Mouse (Mus musculus) hindbrain, embryonic 11.5 days (tissue): ENCODE results near the gene Tmem121. TPM values are rescaled to one million over a fixed set of nuclear protein-coding genes. Genes with fewer than 3 reads are reported as not detected.
"Not testable (repeated sequence)": the region's sequence is repeated elsewhere in the genome, so short reads cannot be mapped to it uniquely, and the experiment has no call there.

Experiments
- ATAC-seq: fragments of 200-750 bp; cut with Nextera tagmentation; 2 replicates; pipeline ENCODE4 v1.8.0; 2017; ENCODE audit warnings: mild to moderate bottlenecking, moderate TSS enrichment, moderate library complexity; ENCODE audit not compliant: low FRiP score
- DNase-seq: peaks from one replicate; pipeline ENCODE4 v3.0.0-alpha.2; 2015; ENCODE audit warnings: low spot score
- H3K27ac ChIP-seq: fragments of 300-500 bp; sonication (generic); 2 replicates; pipeline ENCODE4 v1.5.1; 2014; ENCODE audit warnings: mild to moderate bottlenecking, low read depth, low read length
- H3K27me3 ChIP-seq: fragments of 300-500 bp; sonication (generic); 2 replicates; pipeline ENCODE4 v1.6.1; 2014; ENCODE audit warnings: mild to moderate bottlenecking, low read length, moderate library complexity, mixed read lengths; ENCODE audit not compliant: control insufficient read depth, insufficient read depth
- H3K36me3 ChIP-seq: fragments of 300-500 bp; sonication (generic); 2 replicates; pipeline ENCODE4 v1.6.1; 2014; ENCODE audit warnings: mild to moderate bottlenecking, low read length, moderate library complexity, mixed read lengths; ENCODE audit not compliant: control insufficient read depth, insufficient read depth
- H3K4me1 ChIP-seq: fragments of 300-500 bp; sonication (generic); replicated peaks from 2 replicates; pipeline ENCODE4 v1.6.1; 2014; ENCODE audit warnings: low read length, mixed read lengths; ENCODE audit not compliant: control insufficient read depth, insufficient read depth
- H3K4me2 ChIP-seq: fragments of 300-500 bp; sonication (generic); replicated peaks from 2 replicates; pipeline ENCODE4 v1.6.1; 2014; ENCODE audit warnings: mild to moderate bottlenecking, low read depth, low read length
- H3K4me3 ChIP-seq: fragments of 300-500 bp; sonication (generic); 2 replicates; pipeline ENCODE4 v1.5.1; 2014; ENCODE audit warnings: low read depth, low read length
- H3K9ac ChIP-seq: fragments of 300-500 bp; sonication (generic); 2 replicates; pipeline ENCODE4 v1.6.1; 2014; ENCODE audit warnings: low read depth, low read length
- H3K9me3 ChIP-seq: fragments of 300-500 bp; sonication (generic); 2 replicates; pipeline ENCODE4 v1.6.1; 2016; ENCODE audit warnings: low read length; ENCODE audit not compliant: control insufficient read depth
- WGBS: fragments of 180-500 bp; shearing (Covaris S2); extraction: QIAGEN DNeasy Blood & Tissue Kit; methylation state at CpG from one replicate; pipeline ENCODE4 v1.1.7; 2014; 5-methylcytosine and 5-hydroxymethylcytosine counted together
- polyA plus RNA-seq: library from polyadenylated mRNA; unstranded; fragments of >200 nt; fragmentation: Nextera tagmentation; extraction: Ambion mirVana; gene quantifications from 2 replicates; pipeline ENCODE4 v1.2.1, GENCODE M21; 2014

Gene Tmem121
- polyA plus RNA-seq, 1 experiment from 2014 or later, result 8.9 TPM

- H3K27ac ChIP-seq, result no peak overlapping the region
- H3K27me3 ChIP-seq, result peaks cover 5% of the 10 kb centered on the region; the same call in 1 of the 2 replicates
- H3K4me2 ChIP-seq, result peak overlapping the region; percentile 96
- peak overlapping the region; percentile 44 for H3K4me3 ChIP-seq
- peak; percentile 92 for DNase-seq
- H3K9ac ChIP-seq, result peak overlapping the region; percentile 84
- H3K4me1 ChIP-seq, result peaks cover 10% of the 10 kb centered on the region
- no peaks in the 10 kb centered on the region for H3K9me3 ChIP-seq
- ATAC-seq, result peak; percentile 55
- H3K36me3 ChIP-seq, result no peaks in the 10 kb centered on the region
- 3% methylated on average over 56 of the region's 56 CpGs for WGBS
Observed at GRCm38 (mm10) chr12:113187584-113188295, 2.0 kb downstream of the Tmem121 start.

GRCm38 (mm10) chr12:113188349-113189055 is 2.8 kb downstream of the Tmem121 start:
- 87% methylated on average over 51 of the region's 51 CpGs for WGBS
- ATAC-seq (no peak), DNase-seq (no peak)
- Histone ChIP-seq H3K27me3 (peaks cover 5% of the 10 kb centered on the region; the same call in 1 of the 2 replicates), H3K9ac (no peak overlapping the region; the same call in 1 of the 2 replicates), H3K36me3 (no peaks in the 10 kb centered on the region), H3K4me2 (peak overlapping the region; percentile 96), H3K4me3 (peak overlapping the region; percentile 44; the same call in 1 of the 2 replicates), H3K9me3 (no peaks in the 10 kb centered on the region), H3K4me1 (peaks cover 10% of the 10 kb centered on the region), H3K27ac (no peak overlapping the region)

GRCm38 (mm10) chr12:113193423-113193822 is 7.7 kb downstream of the Tmem121 start:
- no peak overlapping the region for H3K9ac ChIP-seq

DNA sequence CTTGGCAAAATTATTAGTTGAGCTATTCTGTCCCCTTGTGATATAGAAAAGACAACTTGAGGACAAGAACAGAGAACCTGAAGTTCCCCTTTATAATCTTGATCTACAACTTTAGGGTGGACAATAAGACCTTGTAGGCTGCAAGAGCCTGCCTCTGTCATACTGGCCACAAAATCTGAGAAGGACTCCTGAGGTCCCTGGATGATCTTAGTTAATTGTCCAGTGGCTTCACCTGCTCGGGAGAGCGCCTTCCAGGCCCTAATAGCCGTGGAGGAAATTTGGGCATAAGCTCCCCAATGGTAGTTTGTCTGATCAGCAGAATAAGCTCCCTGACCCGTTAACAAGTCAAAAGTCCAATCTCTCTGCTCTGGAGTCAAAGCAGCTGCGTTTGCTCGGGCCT is 13.4 kb downstream of the Tmem121 start:
- not testable (repeated sequence) for H3K9ac ChIP-seq, H3K9me3 ChIP-seq, H3K36me3 ChIP-seq, H3K4me3 ChIP-seq, H3K4me2 ChIP-seq, H3K27me3 ChIP-seq, ATAC-seq, H3K4me1 ChIP-seq, DNase-seq, H3K27ac ChIP-seq
- WGBS, result 100% methylated on average over 3 of the region's 6 CpGs

More at GRCm38 (mm10) chr12:113193423-113193822, 7.7 kb downstream of the Tmem121 start:
- WGBS, result 79% methylated on average over 2 of the region's 2 CpGs
- Histone ChIP-seq H3K4me3 (no peak overlapping the region), H3K27ac (no peak overlapping the region), H3K4me1 (no peaks in the 10 kb centered on the region), H3K9me3 (no peaks in the 10 kb centered on the region), H3K4me2 (no peak overlapping the region), H3K36me3 (no peaks in the 10 kb centered on the region), H3K27me3 (no peaks in the 10 kb centered on the region)
- ATAC-seq, result no peak
- DNase-seq, result no peak

GRCm38 (mm10) chr12:113201301-113201700 is 15.6 kb downstream of the Tmem121 start:
- H3K4me3 ChIP-seq, result no peak overlapping the region
- H3K9me3 ChIP-seq, result no peaks in the 10 kb centered on the region
- H3K9ac ChIP-seq, result no peak overlapping the region
- H3K4me1 ChIP-seq, result no peaks in the 10 kb centered on the region
- ATAC-seq, result no peak
- no peak overlapping the region for H3K4me2 ChIP-seq
- 88% methylated on average over 4 of the region's 4 CpGs for WGBS
- no peak overlapping the region for H3K27ac ChIP-seq
- no peaks in the 10 kb centered on the region for H3K27me3 ChIP-seq
- no peaks in the 10 kb centered on the region for H3K36me3 ChIP-seq
- DNase-seq, result no peak

- H3K4me1 ChIP-seq, result no peaks in the 10 kb centered on the region
- no peak overlapping the region for H3K9ac ChIP-seq
- no peaks in the 10 kb centered on the region for H3K36me3 ChIP-seq
- no peak for ATAC-seq
- no peak overlapping the region for H3K27ac ChIP-seq
- DNase-seq, result no peak
- no peak overlapping the region for H3K4me3 ChIP-seq
- H3K4me2 ChIP-seq, result no peak overlapping the region
- H3K9me3 ChIP-seq, result no peaks in the 10 kb centered on the region
- no peaks in the 10 kb centered on the region for H3K27me3 ChIP-seq
Observed at GRCm38 (mm10) chr12:113202008-113202407, 16.3 kb downstream of the Tmem121 start.

DNA sequence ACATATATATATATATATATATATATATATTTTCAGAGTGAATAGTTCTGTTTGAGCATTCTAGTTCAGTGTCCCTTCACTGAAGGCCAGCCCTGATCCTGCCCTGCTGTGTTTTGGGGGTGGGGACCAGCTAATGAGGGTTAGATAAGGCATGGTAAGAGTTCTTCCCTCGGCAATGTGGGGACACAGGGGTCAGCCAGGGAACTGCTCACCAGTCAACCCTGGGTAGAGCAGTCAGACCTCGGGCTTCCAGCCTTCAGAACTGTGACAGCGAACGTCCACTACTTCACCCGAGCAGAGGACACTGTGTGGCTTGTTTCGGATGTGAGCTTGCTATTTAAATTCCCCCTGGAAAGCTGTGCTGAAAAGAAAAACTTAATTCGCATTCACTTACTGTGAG is 17.8 kb downstream of the Tmem121 start:
- Histone ChIP-seq H3K27me3 (no peaks in the 10 kb centered on the region), H3K4me3 (no peak overlapping the region), H3K27ac (no peak overlapping the region), H3K4me1 (no peaks in the 10 kb centered on the region), H3K4me2 (no peak overlapping the region), H3K36me3 (no peaks in the 10 kb centered on the region), H3K9me3 (no peaks in the 10 kb centered on the region), H3K9ac (no peak overlapping the region)
- no peak for DNase-seq
- 85% methylated on average over 7 of the region's 7 CpGs for WGBS
- ATAC-seq, result no peak

DNA sequence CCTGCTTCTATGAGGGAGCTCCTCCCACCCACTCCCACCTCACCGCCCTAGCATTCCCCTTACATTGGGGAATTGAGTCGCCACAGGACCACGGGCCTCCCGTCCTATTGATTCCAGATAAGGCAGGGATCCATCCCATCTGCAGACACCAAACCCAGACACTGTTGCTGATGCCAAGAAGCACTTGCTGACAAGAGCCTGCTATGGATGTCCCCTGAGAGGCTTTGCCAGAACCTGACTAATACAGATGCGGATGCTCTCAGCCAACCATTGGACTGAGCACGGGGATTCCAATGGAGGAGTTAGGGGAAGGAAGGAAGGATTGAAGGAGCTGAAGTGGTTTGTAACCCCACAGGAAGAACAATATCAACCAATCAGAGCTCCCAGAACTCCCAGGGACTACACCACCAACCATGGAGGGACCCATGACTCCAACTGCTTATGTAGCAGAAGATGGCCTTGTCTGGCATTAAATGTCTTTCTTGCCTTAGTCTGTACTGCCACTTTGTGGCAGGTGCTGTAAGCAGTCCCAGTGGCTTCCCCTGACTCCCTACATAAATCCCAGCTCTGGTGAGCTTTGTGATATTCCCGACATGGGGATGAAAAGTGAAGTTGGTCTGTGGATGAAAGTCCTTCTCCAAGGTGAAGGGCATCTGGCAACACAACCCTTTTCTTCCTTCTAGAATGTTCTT is 19.7 kb downstream of the Tmem121 start:
- H3K9ac ChIP-seq, result no peak overlapping the region
- no peaks in the 10 kb centered on the region for H3K9me3 ChIP-seq
- ATAC-seq (no peak), DNase-seq (no peak)
- no peak overlapping the region for H3K4me2 ChIP-seq
- no peak overlapping the region for H3K27ac ChIP-seq
- no peaks in the 10 kb centered on the region for H3K36me3 ChIP-seq
- H3K4me3 ChIP-seq, result no peak overlapping the region
- no peaks in the 10 kb centered on the region for H3K27me3 ChIP-seq
- WGBS, result 94% methylated on average over 7 of the region's 7 CpGs
- no peaks in the 10 kb centered on the region for H3K4me1 ChIP-seq
